Mouse (Mus musculus) hindbrain, postnatal 0 days (tissue): ENCODE data around the gene Tmem132b. TPM values are rescaled to one million over a fixed set of nuclear protein-coding genes. Genes with fewer than 3 reads are reported as not detected.

Experiments
- ATAC-seq: fragments of 200-750 bp; cut with Nextera tagmentation; 2 replicates; pipeline ENCODE4 v1.8.0; 2017; ENCODE audit warnings: mild to moderate bottlenecking, moderate TSS enrichment, moderate library complexity
- DNase-seq: peaks from one replicate; pipeline ENCODE4 v3.0.0-alpha.2; 2015; ENCODE audit warnings: low spot score
- H3K27ac ChIP-seq: fragments of 300-500 bp; sonication (generic); 2 replicates; pipeline ENCODE4 v1.5.1; 2014; ENCODE audit warnings: mild to moderate bottlenecking
- H3K27me3 ChIP-seq: fragments of 300-500 bp; sonication (generic); 2 replicates; pipeline ENCODE4 v1.6.1; 2014; ENCODE audit warnings: low read length, mixed read lengths; ENCODE audit not compliant: insufficient read depth
- H3K36me3 ChIP-seq: fragments of 300-500 bp; sonication (generic); 2 replicates; pipeline ENCODE4 v1.6.1; 2014; ENCODE audit warnings: low read length, mixed read lengths; ENCODE audit not compliant: insufficient read depth
- H3K4me1 ChIP-seq: fragments of 300-500 bp; sonication (generic); 2 replicates; pipeline ENCODE4 v1.6.1; 2014; ENCODE audit warnings: antibody characterized with exemption, low read length, mixed read lengths; ENCODE audit not compliant: insufficient read depth
- H3K4me2 ChIP-seq: fragments of 300-500 bp; sonication (generic); 2 replicates; pipeline ENCODE4 v1.6.1; 2014; ENCODE audit warnings: low read depth, mild to moderate bottlenecking, low read length, moderate library complexity, mixed read lengths
- H3K4me3 ChIP-seq: fragments of 300-500 bp; sonication (generic); 2 replicates; pipeline ENCODE4 v1.5.1; 2014; ENCODE audit warnings: low read length
- H3K9ac ChIP-seq: fragments of 300-500 bp; sonication (generic); replicated peaks from 2 replicates; pipeline ENCODE4 v1.6.1; 2014; ENCODE audit warnings: mild to moderate bottlenecking, low read length, moderate library complexity, mixed read lengths
- H3K9me3 ChIP-seq: fragments of 300-500 bp; sonication (generic); 2 replicates; pipeline ENCODE4 v1.6.1; 2016; ENCODE audit warnings: low read length, mixed read lengths
- CTCF ChIP-seq: IDR thresholded peaks from 2 replicates; pipeline ENCODE4 v1.5.1; 2016; ENCODE audit warnings: antibody characterized with exemption, control low read depth, low read depth
- WGBS: fragments of 180-500 bp; shearing (Covaris S2); extraction: QIAGEN DNeasy Blood & Tissue Kit; methylation state at CpG from one replicate; pipeline ENCODE4 v1.1.7; 2014; 5-methylcytosine and 5-hydroxymethylcytosine counted together
- polyA plus RNA-seq: library from polyadenylated mRNA; unstranded; fragments of >200 nt; fragmentation: Nextera tagmentation; extraction: Ambion mirVana; gene quantifications from 2 replicates; pipeline ENCODE4 v1.2.1, GENCODE M21; 2015
- total RNA-seq: library from RNA; depleted of rRNA; stranded (reverse); fragments of >200 nt; gene quantifications from 2 replicates; pipeline ENCODE4 v1.2.3, GENCODE M21; 2014

Tmem132b gene
- total and polyA plus RNA-seq, 2 experiments from 2014 or later: 6.9 to 45.9 TPM

DNA sequence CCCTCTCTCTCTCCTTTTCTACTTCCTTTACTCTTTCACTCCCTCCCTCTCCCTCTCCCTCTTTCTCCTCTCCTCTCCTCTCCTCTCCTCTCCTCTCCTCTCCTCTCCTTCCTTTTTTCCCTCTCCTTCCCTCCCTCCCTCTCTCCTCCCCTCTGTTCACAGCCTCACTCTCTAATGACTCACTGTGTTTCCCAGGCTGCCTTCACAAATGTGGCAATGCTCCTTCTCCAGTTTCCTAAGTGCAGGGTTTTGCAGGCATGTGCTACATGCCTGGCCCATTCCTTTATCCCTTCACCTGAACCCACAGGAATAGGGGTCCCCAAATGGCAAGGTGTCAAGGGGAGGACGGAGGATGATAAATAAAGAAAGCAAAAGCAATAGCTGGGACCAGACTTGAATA lies 236.4 kb downstream of the Tmem132b start:
- Histone ChIP-seq H3K27ac (no peak overlapping the region), H3K4me1 (no peaks in the 10 kb centered on the region), H3K9ac (no peak overlapping the region), H3K4me2 (no peak overlapping the region), H3K4me3 (no peak overlapping the region), H3K27me3 (no peaks in the 10 kb centered on the region), H3K36me3 (no peaks in the 10 kb centered on the region), H3K9me3 (no peaks in the 10 kb centered on the region)
- WGBS: 82% methylated on average over 1 of the region's 1 CpGs
- TF ChIP-seq CTCF: no peak
- no peak for DNase-seq
- no peak for ATAC-seq

GRCm38 (mm10) chr5:125772238-125772637 lies 240.7 kb downstream of the Tmem132b start:
- H3K27ac ChIP-seq: no peak overlapping the region
- H3K4me3 ChIP-seq: no peak overlapping the region
- H3K27me3 ChIP-seq: no peaks in the 10 kb centered on the region
- H3K36me3 ChIP-seq: no peaks in the 10 kb centered on the region
- H3K9me3 ChIP-seq: no peaks in the 10 kb centered on the region
- no peak overlapping the region for H3K9ac ChIP-seq
- no peak overlapping the region for H3K4me2 ChIP-seq
- ATAC-seq (no peak), DNase-seq (no peak)
- no peaks in the 10 kb centered on the region for H3K4me1 ChIP-seq
- peak; percentile 38; the same call in 1 of the 2 replicates for TF ChIP-seq CTCF
- WGBS: 95% methylated on average over 4 of the region's 4 CpGs

GRCm38 (mm10) chr5:125772756-125773155 lies 241.2 kb downstream of the Tmem132b start:
- H3K36me3 ChIP-seq: no peaks in the 10 kb centered on the region
- DNase-seq: no peak
- no peak overlapping the region for H3K4me3 ChIP-seq
- no peaks in the 10 kb centered on the region for H3K9me3 ChIP-seq
- ATAC-seq: no peak
- TF ChIP-seq CTCF: no peak
- no peak overlapping the region for H3K27ac ChIP-seq
- no peaks in the 10 kb centered on the region for H3K4me1 ChIP-seq
- WGBS: 49% methylated on average over 2 of the region's 2 CpGs
- no peak overlapping the region for H3K4me2 ChIP-seq
- H3K9ac ChIP-seq: no peak overlapping the region
- H3K27me3 ChIP-seq: no peaks in the 10 kb centered on the region

- no peak for TF ChIP-seq CTCF
- 97% methylated on average over 1 of the region's 1 CpGs for WGBS
- DNase-seq (no peak), ATAC-seq (no peak)
- no peaks in the 10 kb centered on the region for H3K36me3 ChIP-seq
- H3K9ac ChIP-seq: no peak overlapping the region
- H3K9me3 ChIP-seq: no peaks in the 10 kb centered on the region
- no peak overlapping the region for H3K4me3 ChIP-seq
- H3K27me3 ChIP-seq: no peaks in the 10 kb centered on the region
- H3K4me1 ChIP-seq: no peaks in the 10 kb centered on the region
- H3K4me2 ChIP-seq: no peak overlapping the region
- H3K27ac ChIP-seq: no peak overlapping the region
Observed at GRCm38 (mm10) chr5:125780332-125780731, 248.8 kb downstream of the Tmem132b start.

- no peaks in the 10 kb centered on the region for H3K27me3 ChIP-seq
- no peaks in the 10 kb centered on the region for H3K4me1 ChIP-seq
- peak; percentile 47; the same call in 1 of the 2 replicates for TF ChIP-seq CTCF
- ATAC-seq: no peak
- no peaks in the 10 kb centered on the region; the same call in 1 of the 2 replicates for H3K36me3 ChIP-seq
- no peak overlapping the region for H3K27ac ChIP-seq
- H3K4me2 ChIP-seq: no peak overlapping the region
- H3K9me3 ChIP-seq: no peaks in the 10 kb centered on the region
- H3K9ac ChIP-seq: no peak overlapping the region
- 86% methylated on average over 1 of the region's 1 CpGs for whole genome bisulfite sequencing
- no peak for DNase-seq
- H3K4me3 ChIP-seq: no peak overlapping the region
Observed at GRCm38 (mm10) chr5:125792643-125793042, 261.1 kb downstream of the Tmem132b start.

GRCm38 (mm10) chr5:125794318-125794717 lies 262.7 kb downstream of the Tmem132b start:
- WGBS: 54% methylated on average over 1 of the region's 1 CpGs
- Histone ChIP-seq H3K9ac (no peak overlapping the region), H3K27me3 (no peaks in the 10 kb centered on the region), H3K4me1 (no peaks in the 10 kb centered on the region), H3K4me2 (no peak overlapping the region), H3K4me3 (no peak overlapping the region), H3K36me3 (no peaks in the 10 kb centered on the region), H3K27ac (no peak overlapping the region), H3K9me3 (no peaks in the 10 kb centered on the region)
- ATAC-seq: no peak
- no peak for TF ChIP-seq CTCF
- no peak for DNase-seq

GRCm38 (mm10) chr5:125799622-125800021 lies 268.0 kb downstream of the Tmem132b start:
- no peak for ATAC-seq

More at GRCm38 (mm10) chr5:125799622-125800021, 268.0 kb downstream of the Tmem132b start:
- Histone ChIP-seq H3K9me3 (no peaks in the 10 kb centered on the region), H3K9ac (no peak overlapping the region), H3K36me3 (no peaks in the 10 kb centered on the region), H3K4me2 (no peak overlapping the region), H3K27me3 (no peaks in the 10 kb centered on the region), H3K4me3 (no peak overlapping the region), H3K27ac (no peak overlapping the region), H3K4me1 (no peaks in the 10 kb centered on the region)
- no peak for DNase-seq
- TF ChIP-seq CTCF: peak; percentile 15; the same call in 1 of the 2 replicates
- WGBS: 36% methylated on average over 4 of the region's 5 CpGs
